Mouse (Mus musculus) layer of hippocampus, postnatal 25 days (tissue): ENCODE results near the gene Enoph1. TPM values are rescaled to one million over a fixed set of nuclear protein-coding genes. Genes with fewer than 3 reads are reported as not detected.

Experiments used
- total RNA-seq, 2 experiments: library from RNA; stranded (reverse); gene quantifications; 2 replicates each; pipeline ENCODE4 v1.2.3; 2021

The Enoph1 gene
- total RNA-seq, 2 experiments from 2014 or later: 50.2 to 54.9 TPM

Other genes with a start within 250 kb of the Enoph1 start
- gene Vamp9, start 133.7 kb upstream of the Enoph1 start, total RNA-seq: under 1 TPM in 1 of 2 experiments, not detected in 1; 0.71 TPM
- gene Hnrnpd, start 61.0 kb upstream of the Enoph1 start, total RNA-seq: 100 to 1,000 TPM; 179 to 219 TPM
- gene 4930524J08Rik, start 60.9 kb upstream of the Enoph1 start, total RNA-seq: 1 to 10 TPM; 1.6 to 2.1 TPM
- 100 to 1,000 TPM; 161 to 197 TPM for gene Hnrnpdl, start 321 bp upstream of the Enoph1 start, total RNA-seq
- gene Tmem150c, start 119.8 kb downstream of the Enoph1 start, total RNA-seq: 10 to 100 TPM; 76.7 to 79.5 TPM